Mouse (Mus musculus) CD4-positive, CD25-positive, alpha-beta regulatory T cell, adult 2 months (primary cell): ENCODE results near the gene Igfn1.

Source experiments
- DNase-seq: peaks from one replicate; pipeline ENCODE4 v3.0.0-alpha.2; 2012; ENCODE audit warnings: low read depth, low spot score

Gene Igfn1

GRCm38 (mm10) chr1:136006292-136006748 lies at the start of gene Igfn1:
Igfn1 (minus strand) TSS chr1:136006342.
- no peak for DNase-seq

- DNase-seq = no peak
Observed at GRCm38 (mm10) chr1:136055771-136056170, 49.6 kb upstream of the Igfn1 start.

- no peak for DNase-seq
Observed at GRCm38 (mm10) chr1:136052547-136052946, 46.4 kb upstream of the Igfn1 start, which contains the start of gene Cacna1s. Cacna1s (plus strand) TSS chr1:136052750.

- peak; percentile 51 for DNase-seq
Observed at GRCm38 (mm10) chr1:136051465-136051864, 45.3 kb upstream of the Igfn1 start.

GRCm38 (mm10) chr1:136051013-136051315 lies 44.8 kb upstream of the Igfn1 start:
- peak; percentile 60 for DNase-seq

GRCm38 (mm10) chr1:136050312-136051012 lies 44.3 kb upstream of the Igfn1 start, which contains the start of gene Ascl5:
Ascl5 (plus strand) TSS chr1:136050804.
- no peak for DNase-seq

- DNase-seq = no peak
Observed at GRCm38 (mm10) chr1:136047894-136048293, 41.8 kb upstream of the Igfn1 start.

- peak; percentile 43 for DNase-seq
Observed at GRCm38 (mm10) chr1:136047432-136047831, 41.3 kb upstream of the Igfn1 start.

GRCm38 (mm10) chr1:136045774-136046173 lies 39.6 kb upstream of the Igfn1 start:
- DNase-seq = peak; percentile 77

GRCm38 (mm10) chr1:136040874-136041273 lies 34.7 kb upstream of the Igfn1 start:
- no peak for DNase-seq

- DNase-seq = no peak
Observed at GRCm38 (mm10) chr1:136040452-136040851, 34.3 kb upstream of the Igfn1 start.

- DNase-seq = no peak
Observed at GRCm38 (mm10) chr1:136038746-136039538, 32.8 kb upstream of the Igfn1 start.

- no peak for DNase-seq
Observed at GRCm38 (mm10) chr1:136032961-136033360, 26.8 kb upstream of the Igfn1 start.

GRCm38 (mm10) chr1:136031697-136032096 lies 25.6 kb upstream of the Igfn1 start:
- no peak for DNase-seq

- no peak for DNase-seq
Observed at GRCm38 (mm10) chr1:136030201-136030600, 24.1 kb upstream of the Igfn1 start.

- DNase-seq = peak; percentile 51
Observed at GRCm38 (mm10) chr1:136018390-136019189, 12.4 kb upstream of the Igfn1 start.

- peak; percentile 93 for DNase-seq
Observed at GRCm38 (mm10) chr1:136017907-136018313, 11.8 kb upstream of the Igfn1 start.

GRCm38 (mm10) chr1:136017307-136017706 lies 11.2 kb upstream of the Igfn1 start:
- peak; percentile 11 for DNase-seq

GRCm38 (mm10) chr1:136014796-136015502 lies 8.8 kb upstream of the Igfn1 start:
- DNase-seq = no peak

- no peak for DNase-seq
Observed at GRCm38 (mm10) chr1:136013513-136013912, 7.4 kb upstream of the Igfn1 start.

GRCm38 (mm10) chr1:136010247-136010646 lies 4.1 kb upstream of the Igfn1 start:
- no peak for DNase-seq
